Mouse (Mus musculus) kidney, embryonic 16.5 days (tissue): ENCODE measurements at regions not wholly inside any gene's neighbourhood (a gene's known extent, or its start where the extent isn't known, plus 50 kb on each side); places are given as distances from the start of the nearest gene placed in this dataset.
A peak's percentile ranks its signal among the peaks of the same experiment; 100 is the strongest.

ENCODE experiments used
- ATAC-seq: fragments of 200-750 bp; cut with Nextera tagmentation; 2 replicates; pipeline ENCODE4 v1.8.0; 2017; ENCODE audit warnings: moderate TSS enrichment; ENCODE audit not compliant: low FRiP score, low TSS enrichment
- H3K27ac ChIP-seq: fragments of 300-500 bp; sonication (generic); 2 replicates; pipeline ENCODE4 v1.5.1; 2014; ENCODE audit warnings: low read length
- H3K27me3 ChIP-seq: fragments of 300-500 bp; sonication (generic); 2 replicates; pipeline ENCODE4 v1.6.1; 2014; ENCODE audit warnings: low read length, control low read depth, mixed read lengths; ENCODE audit not compliant: insufficient read depth
- H3K36me3 ChIP-seq: fragments of 300-500 bp; sonication (generic); 2 replicates; pipeline ENCODE4 v1.6.1; 2014; ENCODE audit warnings: low read length, control low read depth, mixed read lengths; ENCODE audit not compliant: insufficient read depth
- H3K4me1 ChIP-seq: fragments of 300-500 bp; sonication (generic); 2 replicates; pipeline ENCODE4 v1.6.1; 2014; ENCODE audit warnings: low read length, control low read depth, mixed read lengths; ENCODE audit not compliant: insufficient read depth
- H3K4me2 ChIP-seq: fragments of 300-500 bp; sonication (generic); replicated peaks from 2 replicates; pipeline ENCODE4 v1.6.1; 2014; ENCODE audit warnings: low read depth, low read length
- H3K4me3 ChIP-seq: fragments of 300-500 bp; sonication (generic); 2 replicates; pipeline ENCODE4 v1.5.1; 2014; ENCODE audit warnings: mild to moderate bottlenecking, low read length
- H3K9ac ChIP-seq: fragments of 300-500 bp; sonication (generic); replicated peaks from 2 replicates; pipeline ENCODE4 v1.6.1; 2014; ENCODE audit warnings: low read length
- H3K9me3 ChIP-seq: fragments of 300-500 bp; sonication (generic); 2 replicates; pipeline ENCODE4 v1.6.1; 2016; ENCODE audit warnings: low read length, control low read depth
- WGBS: fragments of 180-500 bp; shearing (Covaris S2); extraction: QIAGEN DNeasy Blood & Tissue Kit; methylation state at CpG from one replicate; pipeline ENCODE4 v1.1.7; 2014; 5-methylcytosine and 5-hydroxymethylcytosine counted together

DNA sequence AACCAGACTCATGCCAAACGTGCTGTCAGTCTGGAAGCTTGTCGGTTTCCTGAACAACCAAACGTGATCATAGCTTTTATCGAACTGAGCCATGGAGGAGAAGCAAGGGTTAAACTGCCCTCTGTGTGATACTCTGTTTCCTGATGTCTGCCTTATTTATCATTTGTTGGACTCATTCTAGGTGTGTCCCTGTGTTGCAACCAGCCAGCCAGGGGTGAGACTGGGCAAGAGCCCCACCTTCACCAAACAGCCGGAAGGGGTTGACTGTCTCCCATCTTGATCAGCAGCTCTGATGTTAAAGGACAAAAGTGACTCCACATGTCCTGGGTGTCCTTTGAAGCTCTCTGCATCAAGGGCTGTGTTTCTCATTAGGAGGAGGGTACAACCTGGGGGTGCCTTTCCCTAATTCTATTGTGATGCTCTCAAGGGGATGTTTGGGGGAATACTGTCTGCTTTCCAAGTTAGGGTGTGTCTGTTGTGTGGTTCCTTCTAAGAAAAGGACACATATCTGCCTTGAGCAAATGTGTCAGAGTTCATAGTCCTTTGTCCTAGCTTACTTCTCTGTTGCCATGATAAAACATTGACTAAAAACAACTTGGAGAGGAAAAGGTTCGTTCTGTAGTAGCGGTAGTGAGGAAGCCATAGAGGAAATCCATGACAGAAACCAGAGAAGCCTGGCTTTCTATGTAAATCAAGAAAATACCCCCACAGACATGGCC lies 67.0 kb upstream of the Rbm19 start:
- no peaks in the 10 kb centered on the region for H3K9me3 ChIP-seq
- WGBS = 86% methylated on average over 7 of the region's 7 CpGs
- no peak for ATAC-seq

DNA sequence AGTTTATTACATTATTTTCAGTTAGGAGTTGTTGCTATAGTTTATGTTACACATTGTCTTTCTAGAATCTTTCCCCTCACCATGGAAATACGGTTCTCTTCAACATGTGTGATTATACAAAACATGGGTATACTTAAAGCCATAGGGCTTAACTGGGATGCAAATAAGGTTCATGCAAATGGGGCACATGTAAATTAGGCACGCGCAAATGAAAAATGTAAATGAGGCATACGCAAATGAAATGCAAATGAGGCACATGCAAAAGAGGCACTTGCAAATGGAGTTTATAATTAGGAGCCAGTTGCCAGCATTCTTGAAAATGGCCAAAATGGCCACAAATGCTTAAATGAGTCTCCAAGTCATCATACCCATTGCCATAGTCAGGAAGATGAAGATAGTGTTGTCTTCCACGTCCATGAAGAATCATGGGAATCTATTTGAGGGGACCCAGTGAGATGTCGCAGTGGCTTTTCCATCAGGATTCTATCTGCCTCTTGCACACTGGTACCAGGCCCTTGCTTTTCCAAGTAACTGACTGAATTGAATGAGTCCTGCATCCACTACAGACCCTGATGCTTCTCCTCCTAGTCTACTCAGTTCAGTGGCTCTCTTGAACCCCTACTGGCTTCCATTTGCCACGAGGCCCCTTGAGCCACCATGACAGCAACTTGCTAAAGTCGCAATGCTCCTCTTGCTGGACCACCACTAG lies 65.4 kb upstream of the Rbm19 start:
- no peak overlapping the region for H3K4me3 ChIP-seq
- H3K9ac ChIP-seq = no peak overlapping the region
- no peaks in the 10 kb centered on the region for H3K9me3 ChIP-seq
- H3K27ac ChIP-seq = no peak overlapping the region
- no peak overlapping the region for H3K4me2 ChIP-seq
- 89% methylated on average over 8 of the region's 8 CpGs for WGBS
- H3K36me3 ChIP-seq = no peaks in the 10 kb centered on the region
- H3K4me1 ChIP-seq = peaks cover 10% of the 10 kb centered on the region; the same call in 1 of the 2 replicates
- ATAC-seq = no peak
- no peaks in the 10 kb centered on the region for H3K27me3 ChIP-seq

More for the DNA sequence above, 67.0 kb upstream of the Rbm19 start:
- Histone ChIP-seq H3K9ac (no peak overlapping the region), H3K4me2 (no peak overlapping the region), H3K4me1 (no peaks in the 10 kb centered on the region), H3K27me3 (no peaks in the 10 kb centered on the region), H3K27ac (no peak overlapping the region), H3K36me3 (no peaks in the 10 kb centered on the region), H3K4me3 (no peak overlapping the region)

DNA sequence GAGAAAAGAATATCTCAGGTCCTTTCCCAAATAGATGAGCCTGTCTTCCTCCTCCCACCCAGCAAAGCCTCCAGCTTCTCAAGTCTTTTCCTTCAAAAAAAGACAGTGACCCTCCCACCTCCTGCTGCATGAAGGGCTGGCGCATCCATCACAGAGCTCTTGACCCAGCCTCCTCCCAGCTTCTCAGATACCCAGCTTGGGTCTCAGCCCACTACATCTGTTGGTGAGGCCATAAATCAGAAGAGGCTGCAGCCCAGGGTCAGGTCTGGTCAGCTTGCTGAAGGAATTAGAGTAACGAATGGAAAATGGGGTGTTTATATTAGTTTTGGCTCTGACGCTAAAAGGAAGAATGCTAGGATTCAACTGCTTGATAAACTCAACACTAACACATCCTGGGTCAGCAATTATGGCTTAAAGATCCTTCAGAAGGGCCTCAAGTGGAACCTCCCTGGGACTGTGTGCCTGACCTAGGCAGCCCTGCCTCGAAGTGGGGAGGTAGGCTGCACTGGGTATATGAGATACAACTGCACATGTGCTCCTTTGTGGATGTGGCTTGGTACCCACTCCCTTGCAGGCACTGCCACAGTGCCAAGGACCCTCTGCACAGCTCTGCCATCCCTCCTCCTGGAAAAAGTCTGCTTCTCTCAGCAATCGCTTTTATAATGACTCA lies 61.6 kb upstream of the Rbm19 start:
- no peak overlapping the region for H3K27ac ChIP-seq
- no peaks in the 10 kb centered on the region for H3K9me3 ChIP-seq
- 13% methylated on average over 5 of the region's 5 CpGs for WGBS
- H3K36me3 ChIP-seq = no peaks in the 10 kb centered on the region
- H3K27me3 ChIP-seq = no peaks in the 10 kb centered on the region; the same call in none of the 2 replicates
- peak; percentile 89 for ATAC-seq
- H3K4me1 ChIP-seq = peaks cover 10% of the 10 kb centered on the region; the same call in 1 of the 2 replicates
- H3K4me3 ChIP-seq = no peak overlapping the region
- H3K4me2 ChIP-seq = no peak overlapping the region
- no peak overlapping the region for H3K9ac ChIP-seq
